Mouse (Mus musculus) testis, adult 2 months (tissue): Measurements from ENCODE around the gene Efna1. TPM values are rescaled to one million over a fixed set of nuclear protein-coding genes. Genes with fewer than 3 reads are reported as not detected.

ENCODE experiments used
- H3K27ac ChIP-seq: fragments of 200-500 bp; 2 replicates; pipeline ENCODE4 v1.5.1; 2012; ENCODE audit warnings: low read depth, low read length; ENCODE audit not compliant: control insufficient read depth, insufficient read depth
- H3K27me3 ChIP-seq: fragments of 200-500 bp; 2 replicates; pipeline ENCODE4 v1.6.1; 2012; ENCODE audit warnings: mild to moderate bottlenecking, low read length, moderate library complexity; ENCODE audit not compliant: control insufficient read depth, insufficient read depth
- H3K36me3 ChIP-seq: fragments of 200-500 bp; 2 replicates; pipeline ENCODE4 v1.6.1; 2012; ENCODE audit warnings: mild to moderate bottlenecking, low read length; ENCODE audit not compliant: control insufficient read depth, insufficient read depth
- H3K4me1 ChIP-seq: fragments of 200-500 bp; 2 replicates; pipeline ENCODE4 v1.6.1; 2012; ENCODE audit warnings: low read length; ENCODE audit not compliant: control insufficient read depth, insufficient read depth
- H3K4me3 ChIP-seq: fragments of 200-500 bp; 2 replicates; pipeline ENCODE4 v1.5.1; 2012; ENCODE audit warnings: low read depth, mild to moderate bottlenecking, low read length, moderate library complexity, mixed read lengths; ENCODE audit not compliant: control insufficient read depth
- CTCF ChIP-seq: fragments of 200-500 bp; IDR thresholded peaks from 2 replicates; pipeline ENCODE4 v1.5.1; 2012; ENCODE audit warnings: low read depth, mild to moderate bottlenecking, inconsistent platforms, low read length, moderate library complexity; ENCODE audit not compliant: control insufficient read depth, insufficient read depth, insufficient replicate concordance
- POLR2A ChIP-seq: fragments of 200-500 bp; IDR thresholded peaks from 2 replicates; pipeline ENCODE4 v1.6.1; 2012; ENCODE audit warnings: low read depth, mild to moderate bottlenecking, inconsistent platforms, low read length, moderate library complexity; ENCODE audit not compliant: control insufficient read depth
- polyA plus RNA-seq: library from polyadenylated mRNA; depleted of rRNA; stranded (reverse); fragments of >200 nt; gene quantifications from 2 replicates; pipeline ENCODE4 v1.2.3, GENCODE M21; 2012

Gene Efna1
- polyA plus RNA-seq, 1 experiment: 1.1 TPM

DNA sequence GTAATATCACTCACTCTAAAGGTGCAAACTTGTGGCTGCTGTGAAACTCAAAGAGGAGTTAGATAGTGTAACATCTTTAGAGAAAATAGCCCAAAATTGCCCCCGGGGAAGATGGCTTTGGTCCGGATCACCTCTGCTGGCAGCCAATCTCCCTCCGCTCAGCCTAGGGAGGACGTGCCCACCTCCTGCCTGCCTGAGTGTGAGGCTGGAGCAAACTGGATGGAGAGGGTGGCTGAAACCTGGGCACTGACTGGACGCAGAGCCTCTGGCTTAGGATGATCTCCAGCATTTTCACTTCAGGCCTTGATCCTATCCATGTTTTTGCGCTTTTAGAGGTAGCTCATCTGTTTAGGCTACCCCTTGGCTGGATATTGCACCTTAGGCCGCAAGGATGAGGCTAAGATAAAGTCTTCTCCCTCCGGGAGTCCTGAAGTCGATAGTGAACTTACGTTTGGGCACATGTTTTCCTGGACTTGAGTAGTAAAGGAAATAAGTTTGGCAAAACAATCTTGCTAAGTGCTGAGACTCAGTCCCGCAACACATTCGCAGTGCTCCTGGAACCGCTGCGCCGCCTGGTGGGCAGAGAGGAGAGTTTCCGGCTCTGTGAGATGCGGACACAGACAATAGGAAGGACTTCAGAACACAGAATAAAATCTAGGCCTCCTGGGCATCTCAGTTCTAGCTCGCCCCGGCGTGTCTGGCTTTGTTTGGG is 793 bp upstream of the Efna1 start:
- TF ChIP-seq CTCF (peak; percentile 89), POLR2A (no peak)
- peak overlapping the region; percentile 51; the same call in 1 of the 2 replicates for H3K4me3 ChIP-seq
- no peak overlapping the region for H3K27ac ChIP-seq
- H3K36me3 ChIP-seq: no peaks in the 10 kb centered on the region
- H3K4me1 ChIP-seq: no peaks in the 10 kb centered on the region; the same call in 1 of the 2 replicates
- no peaks in the 10 kb centered on the region for H3K27me3 ChIP-seq

DNA sequence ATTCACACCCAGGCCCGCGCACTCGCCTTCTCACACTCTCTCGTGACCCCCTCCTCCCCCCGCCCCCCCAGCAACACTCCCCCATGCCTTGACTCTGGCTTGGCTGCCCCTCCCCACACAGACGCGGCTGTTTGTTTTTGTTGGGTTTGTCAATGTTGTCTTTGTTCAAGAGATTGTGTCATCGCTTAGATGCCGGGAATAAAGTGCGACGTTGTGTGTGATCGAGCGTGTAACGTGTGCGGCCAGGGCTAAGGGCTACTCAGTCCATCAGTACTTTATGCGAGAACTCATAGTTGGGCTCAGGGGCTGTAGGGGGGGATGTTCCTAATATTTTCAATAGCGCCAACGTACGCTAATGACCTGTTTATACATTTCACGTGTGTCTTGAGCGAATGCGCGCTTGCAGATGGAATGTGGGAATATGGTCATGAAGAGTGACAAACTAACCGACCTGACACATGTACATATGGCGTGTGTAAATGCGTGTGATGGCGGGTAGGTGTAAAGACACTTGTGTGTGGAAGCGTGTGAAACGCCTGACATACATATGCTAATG is 814 bp downstream of the Efna1 start:
- Histone ChIP-seq H3K27ac (no peak overlapping the region), H3K4me3 (peak overlapping the region; percentile 71), H3K36me3 (no peaks in the 10 kb centered on the region), H3K27me3 (no peaks in the 10 kb centered on the region), H3K4me1 (no peaks in the 10 kb centered on the region; the same call in 1 of the 2 replicates)
- no peak for TF ChIP-seq POLR2A
- TF ChIP-seq CTCF: no peak

DNA sequence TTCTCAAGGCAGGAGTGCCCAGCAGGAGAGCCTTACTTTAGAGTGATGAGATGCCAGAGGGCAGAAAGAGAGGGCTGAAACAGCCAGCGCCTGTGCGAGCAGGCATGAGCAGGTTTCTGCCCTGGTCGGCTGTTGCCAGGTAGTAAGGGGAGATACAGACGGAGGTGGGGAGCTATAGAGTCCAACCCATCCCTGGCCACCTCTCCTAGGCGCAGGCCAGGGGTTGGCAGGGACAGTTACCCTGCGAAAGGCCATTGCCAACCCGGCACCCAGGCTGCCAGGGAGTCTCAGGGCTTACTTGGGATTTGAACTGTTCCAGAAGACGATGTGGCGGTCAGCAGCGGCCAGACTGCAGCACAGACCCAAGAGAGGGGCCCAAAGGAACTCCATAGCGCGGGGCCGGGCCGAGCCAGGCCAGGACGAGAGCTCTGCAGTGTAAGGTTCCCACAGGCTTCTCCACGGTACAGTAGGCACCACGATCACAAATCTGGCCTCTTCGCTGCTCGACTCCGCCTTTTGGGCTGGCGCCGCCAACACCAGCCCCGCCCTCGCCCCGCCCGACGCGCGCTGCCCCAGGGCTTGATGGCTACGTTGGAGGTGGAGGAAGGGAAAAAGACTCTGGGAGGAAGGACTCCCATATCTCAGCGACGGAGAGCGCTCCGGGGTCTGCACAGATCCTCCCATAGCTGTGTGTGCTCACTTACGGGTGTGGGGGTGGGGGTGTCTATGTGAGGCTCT is 1.6 kb downstream of the Efna1 start:
- TF ChIP-seq POLR2A: peak; percentile 38; the same call in 1 of the 2 replicates
- no peak for TF ChIP-seq CTCF
- Histone ChIP-seq H3K4me3 (peak overlapping the region; percentile 71), H3K27ac (no peak overlapping the region), H3K36me3 (no peaks in the 10 kb centered on the region), H3K27me3 (no peaks in the 10 kb centered on the region), H3K4me1 (no peaks in the 10 kb centered on the region; the same call in 1 of the 2 replicates)

DNA sequence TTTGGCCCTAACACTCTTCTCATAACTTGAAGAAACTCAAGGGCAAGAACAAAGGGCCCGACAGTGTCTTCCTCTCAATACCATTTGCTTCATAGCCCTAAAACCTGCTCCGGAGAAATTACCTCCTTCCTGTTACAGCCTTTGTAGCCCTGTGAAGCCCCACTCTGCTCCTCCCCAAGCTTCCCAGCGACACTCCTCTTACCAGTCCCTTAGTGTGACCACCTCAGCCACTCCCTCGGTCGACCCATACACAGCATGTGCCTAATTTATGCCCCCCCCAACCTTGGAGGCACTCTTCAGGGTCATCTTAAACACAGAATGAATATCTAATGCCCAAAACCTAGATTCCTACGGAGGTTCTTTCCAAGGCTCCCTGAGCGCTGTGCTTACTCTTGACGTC is 2.3 kb downstream of the Efna1 start:
- Histone ChIP-seq H3K36me3 (no peaks in the 10 kb centered on the region), H3K27ac (no peak overlapping the region), H3K27me3 (no peaks in the 10 kb centered on the region), H3K4me1 (no peaks in the 10 kb centered on the region; the same call in 1 of the 2 replicates), H3K4me3 (no peak overlapping the region)
- TF ChIP-seq POLR2A: no peak
- TF ChIP-seq CTCF: no peak

DNA sequence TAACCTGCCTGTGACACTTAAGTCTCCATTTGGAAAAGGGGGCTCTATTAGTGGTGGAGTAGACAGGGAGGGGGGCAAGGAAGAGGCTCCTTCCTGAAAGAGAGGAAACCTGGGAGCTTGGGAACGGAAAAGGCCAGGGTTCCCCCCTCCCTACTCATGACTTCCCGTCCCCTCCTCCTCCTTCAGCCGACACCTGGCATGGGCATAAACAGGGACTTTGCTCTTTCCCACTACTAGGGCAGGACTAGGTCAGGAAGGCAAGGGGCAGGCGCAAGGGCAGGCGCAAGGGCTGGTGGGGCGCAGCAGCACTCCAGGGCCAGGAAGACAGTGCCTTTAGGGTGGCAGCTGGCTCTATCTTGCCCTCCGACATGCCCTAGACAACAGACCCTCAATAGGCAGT is 2.8 kb downstream of the Efna1 start:
- no peak overlapping the region for H3K27ac ChIP-seq
- H3K4me3 ChIP-seq: no peak overlapping the region
- H3K27me3 ChIP-seq: no peaks in the 10 kb centered on the region
- no peaks in the 10 kb centered on the region; the same call in 1 of the 2 replicates for H3K4me1 ChIP-seq
- TF ChIP-seq POLR2A: no peak
- no peak for TF ChIP-seq CTCF
- no peaks in the 10 kb centered on the region for H3K36me3 ChIP-seq

DNA sequence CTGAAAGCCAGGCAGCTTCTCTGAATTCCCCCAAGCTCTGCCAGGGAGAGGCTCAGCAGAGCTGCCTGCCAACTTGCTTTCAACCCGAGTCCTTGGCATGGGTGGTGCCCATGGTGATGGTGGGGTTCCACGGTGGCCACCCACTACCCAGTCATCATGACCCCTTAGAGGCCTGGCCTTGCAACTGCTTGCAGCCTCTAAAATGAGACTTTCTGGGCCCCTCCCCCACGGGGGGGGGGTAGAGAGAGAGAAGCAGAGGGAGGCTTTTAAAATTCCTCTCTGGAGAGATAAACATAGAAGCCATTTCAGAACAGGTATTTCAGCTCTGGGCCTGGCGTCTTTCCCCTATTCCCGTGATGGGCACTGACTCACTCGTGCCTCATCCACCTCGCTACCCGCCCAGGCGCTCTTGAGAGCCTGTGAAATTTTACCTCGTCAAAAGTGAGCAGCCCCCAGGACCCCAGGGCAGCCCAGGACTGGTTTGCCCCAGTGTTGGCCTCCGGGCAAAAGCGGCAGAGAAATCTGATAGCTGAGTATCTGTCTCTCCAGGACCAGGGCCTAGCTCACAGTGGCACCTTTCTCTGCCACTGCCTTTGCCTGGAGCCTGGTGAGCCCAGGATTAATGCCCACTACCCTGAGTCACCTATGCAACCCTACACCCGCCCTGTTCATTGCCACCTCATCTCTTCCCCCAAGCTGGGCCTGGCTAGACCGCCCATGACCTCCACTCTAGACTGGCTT is 3.5 kb downstream of the Efna1 start:
- no peak overlapping the region for H3K4me3 ChIP-seq
- TF ChIP-seq CTCF (no peak), POLR2A (no peak)
- no peak overlapping the region for H3K27ac ChIP-seq
- H3K36me3 ChIP-seq: no peaks in the 10 kb centered on the region
- no peaks in the 10 kb centered on the region for H3K27me3 ChIP-seq
- H3K4me1 ChIP-seq: no peaks in the 10 kb centered on the region; the same call in 1 of the 2 replicates
